Mouse (Mus musculus) lung, embryonic 14.5 days (tissue): ENCODE measurements around the gene Vps37b. TPM values are rescaled to one million over a fixed set of nuclear protein-coding genes. Genes with fewer than 3 reads are reported as not detected.

ENCODE experiments used
- ATAC-seq: fragments of 200-750 bp; cut with Nextera tagmentation; 2 replicates; pipeline ENCODE4 v1.8.0; 2017; ENCODE audit warnings: mild to moderate bottlenecking, moderate TSS enrichment, moderate library complexity; ENCODE audit not compliant: insufficient read depth
- DNase-seq: peaks from one replicate; pipeline ENCODE4 v3.0.0-alpha.2; 2015
- H3K27ac ChIP-seq: fragments of 300-500 bp; sonication (generic); 2 replicates; pipeline ENCODE4 v1.5.1; 2014; ENCODE audit warnings: low read depth, mild to moderate bottlenecking, moderate library complexity
- H3K27me3 ChIP-seq: fragments of 300-500 bp; sonication (generic); 2 replicates; pipeline ENCODE4 v1.6.1; 2014; ENCODE audit warnings: low read length, control low read depth; ENCODE audit not compliant: insufficient read depth
- H3K36me3 ChIP-seq: fragments of 300-500 bp; sonication (generic); 2 replicates; pipeline ENCODE4 v1.6.1; 2014; ENCODE audit warnings: control low read depth; ENCODE audit not compliant: insufficient read depth
- H3K4me1 ChIP-seq: fragments of 300-500 bp; sonication (generic); 2 replicates; pipeline ENCODE4 v1.6.1; 2014; ENCODE audit warnings: antibody characterized with exemption, control low read depth; ENCODE audit not compliant: insufficient read depth
- H3K4me2 ChIP-seq: fragments of 300-500 bp; sonication (generic); 2 replicates; pipeline ENCODE4 v1.6.1; 2014; ENCODE audit warnings: mild to moderate bottlenecking
- H3K4me3 ChIP-seq: fragments of 300-500 bp; sonication (generic); 2 replicates; pipeline ENCODE4 v1.5.1; 2014; ENCODE audit warnings: low read depth, low read length
- H3K9ac ChIP-seq: fragments of 300-500 bp; sonication (generic); 2 replicates; pipeline ENCODE4 v1.6.1; 2014
- H3K9me3 ChIP-seq: fragments of 300-500 bp; sonication (generic); 2 replicates; pipeline ENCODE4 v1.6.1; 2016; ENCODE audit warnings: low read depth, low read length, control low read depth
- CTCF ChIP-seq: IDR thresholded peaks from 2 replicates; pipeline ENCODE4 v1.5.1; 2016; ENCODE audit warnings: antibody characterized with exemption, low read depth
- WGBS: fragments of 180-500 bp; shearing (Covaris S2); extraction: QIAGEN DNeasy Blood & Tissue Kit; methylation state at CpG from one replicate; pipeline ENCODE4 v1.1.7; 2014; 5-methylcytosine and 5-hydroxymethylcytosine counted together
- microRNA-seq: library from miRNA; unstranded; fragments of <30 nt; microRNA quantifications from one replicate; pipeline ENCODE4, GENCODE M21; 2016; ENCODE audit warnings: borderline number of aligned reads
- polyA plus RNA-seq: library from polyadenylated mRNA; unstranded; fragments of >200 nt; fragmentation: Nextera tagmentation; extraction: Ambion mirVana; gene quantifications from 2 replicates; pipeline ENCODE4 v1.2.1, GENCODE M21; 2014

Gene Vps37b
- polyA plus RNA-seq, 1 experiment from 2014 or later = 39.3 TPM

- no peak for TF ChIP-seq CTCF
- 86% methylated on average over 8 of the region's 8 CpGs for WGBS
- Histone ChIP-seq H3K27ac (no peak overlapping the region), H3K9ac (no peak overlapping the region), H3K36me3 (no peaks in the 10 kb centered on the region), H3K27me3 (no peaks in the 10 kb centered on the region), H3K9me3 (no peaks in the 10 kb centered on the region), H3K4me2 (no peak overlapping the region), H3K4me1 (no peaks in the 10 kb centered on the region), H3K4me3 (no peak overlapping the region)
- ATAC-seq (no peak), DNase-seq (no peak)
These were observed 74.9 kb downstream of the Vps37b start for GRCm38 (mm10) chr5:123957213-123957612.

Small RNA genes lying within 50 kb of the gene (microRNA-seq; reads per million reads assigned to microRNA genes)
- not detected for gene Mir7032

Other genes starting within 250 kb of the Vps37b start
- gene Hcar2, start 166.8 kb downstream of the Vps37b start, polyA plus RNA-seq = not detected in 2 replicates
- 0.66 and 0.81 TPM in 2 replicates for gene Hcar1, start 152.2 kb downstream of the Vps37b start, polyA plus RNA-seq
- gene Denr, start 125.1 kb downstream of the Vps37b start, polyA plus RNA-seq = 130 and 137 TPM in 2 replicates
- 0.95 and 1.4 TPM in 2 replicates for gene Gm43518, start 104.9 kb downstream of the Vps37b start, polyA plus RNA-seq
- 8.3 and 9.3 TPM in 2 replicates for gene Ccdc62, start 101.6 kb downstream of the Vps37b start, polyA plus RNA-seq
- 9.1 and 9.3 TPM in 2 replicates for gene Hip1r, start 58.6 kb downstream of the Vps37b start, polyA plus RNA-seq
- gene Abcb9, start 63.5 kb upstream of the Vps37b start, polyA plus RNA-seq = 0.88 and 1.1 TPM in 2 replicates
- 13.3 and 13.4 TPM in 2 replicates for gene Ogfod2, start 80.0 kb upstream of the Vps37b start, polyA plus RNA-seq
- 100.0 and 105 TPM in 2 replicates for gene Arl6ip4, start 83.8 kb upstream of the Vps37b start, polyA plus RNA-seq
- gene Pitpnm2, start 217.5 kb upstream of the Vps37b start, polyA plus RNA-seq = 8.8 and 9.8 TPM in 2 replicates